Mouse (Mus musculus): ENCODE measurements around the gene Chil1.

- TF ChIP-seq CTCF (IDR thresholded peaks at IDR 0.05; ENCODE audit: low read depth, low read length), result no peak
- no peak for TF ChIP-seq POLR2A (IDR thresholded peaks at IDR 0.05; ENCODE audit: extremely low read depth, insufficient read depth, low read length)
These were observed 34.6 kb downstream of the Chil1 start for GRCm38 (mm10) chr1:134216629-134216971.

Data from liver, adult 2 months (tissue).